In genomic region chr6:49906456-49906855, GRCm38 (mm10) we compare ENCODE assay signal across 21 mouse cellular contexts.
"Had no signal": no experiment of that assay in that cellular context is flagged by ENCODE, and none has a peak within 500 bp of the region (broad histone marks: within the 10 kb centered on the region; RNA-seq: fewer than 3 reads in every experiment).

No protein-coding gene starts in this region.

- DNase-seq: kidney, postnatal 36 days; left cerebral cortex, postnatal 4 days; liver, postnatal 0 days; lung, postnatal 36 days; retina, postnatal 1 day; right cerebral cortex, postnatal 25 days; spleen, adult 18-20 months; thymus, postnatal 25 days had no signal

- ATAC-seq: liver, postnatal 0 days; midbrain, embryonic 13.5 days; midbrain, embryonic 16.5 days had no signal

- H3K4me1 ChIP-seq: limb, embryonic 15.5 days; lung, embryonic 15.5 days; midbrain, embryonic 10.5 days; midbrain, embryonic 13.5 days; stomach, embryonic 15.5 days had no signal

- H3K27me3 ChIP-seq: limb, embryonic 12.5 days; limb, embryonic 15.5 days; lung, embryonic 15.5 days; midbrain, embryonic 13.5 days; neural tube, embryonic 13.5 days; stomach, embryonic 15.5 days had no signal

- H3K4me2 ChIP-seq: limb, embryonic 12.5 days; limb, embryonic 15.5 days; liver, embryonic 11.5 days; lung, embryonic 15.5 days; midbrain, embryonic 13.5 days; neural tube, embryonic 13.5 days; stomach, embryonic 15.5 days had no signal

- H3K36me3 ChIP-seq: limb, embryonic 12.5 days; limb, embryonic 15.5 days; lung, embryonic 15.5 days; midbrain, embryonic 10.5 days; midbrain, embryonic 13.5 days; neural tube, embryonic 13.5 days; stomach, embryonic 15.5 days had no signal

- H3K9ac ChIP-seq: limb, embryonic 12.5 days; limb, embryonic 15.5 days; liver, embryonic 14.5 days; liver, postnatal 0 days; lung, embryonic 15.5 days; midbrain, embryonic 13.5 days; neural tube, embryonic 13.5 days; stomach, embryonic 15.5 days had no signal

- H3K9me3 ChIP-seq: limb, embryonic 12.5 days; limb, embryonic 15.5 days; lung, embryonic 15.5 days; midbrain, embryonic 10.5 days; midbrain, embryonic 13.5 days; stomach, embryonic 15.5 days had no signal

- H3K4me3 ChIP-seq: limb, embryonic 12.5 days; limb, embryonic 15.5 days; lung, embryonic 15.5 days; megakaryocyte, embryonic 14.5 days; midbrain, embryonic 10.5 days; midbrain, embryonic 13.5 days; myocyte; neural tube, embryonic 13.5 days; stomach, embryonic 15.5 days had no signal

- H3K27ac ChIP-seq: kidney, postnatal 0 days; limb, embryonic 12.5 days; limb, embryonic 15.5 days; liver, embryonic 14.5 days; lung, embryonic 15.5 days; midbrain, embryonic 10.5 days; midbrain, embryonic 13.5 days; neural tube, embryonic 13.5 days; stomach, embryonic 15.5 days had no signal
